17 mouse cellular contexts compared by ENCODE assay signal in genomic region chr1:136178741-136179140, GRCm38 (mm10). TPM values are rescaled to one million over a fixed set of nuclear protein-coding genes. Genes with fewer than 3 reads are reported as not detected.
DNase-seq lines count a peak whose midpoint lies in the region; TF ChIP-seq lines count a peak whose summit lies in the region.
"Had no signal": no experiment of that assay in that cellular context is flagged by ENCODE, and none has a peak within 500 bp of the region (broad histone marks: within the 10 kb centered on the region; RNA-seq: fewer than 3 reads in every experiment).

No protein-coding gene starts in this region.

- WGBS in lung, adult 2 months: 38% methylated on average over 6 of the region's 6 CpGs

- peaks cover 11% of the 10 kb centered on the region for H3K4me1 ChIP-seq in lung, adult 2 months (ENCODE audit: control insufficient read depth, insufficient read depth, low read length)

- no peak; the same call in 1 of the 2 replicates for TF ChIP-seq POLR2A in lung, adult 2 months (IDR thresholded peaks at IDR 0.05; ENCODE audit: borderline replicate concordance, extremely low read depth, low read depth, low read length)

- peak; percentile 72 to 82 for DNase-seq in lung, adult 18-20 months
- no peak for DNase-seq in lung, adult 2 months
- DNase-seq in liver: peak; percentile 78
- peak; percentile 54 for DNase-seq in lung, postnatal 14 days
- no peak for DNase-seq in cerebellum, adult 8-10 months
- no peak for DNase-seq in adrenal gland, postnatal 36 days
- no peak for DNase-seq in layer of hippocampus, adult 18-20 months (ENCODE audit: low spot score in 2 of 2)
- DNase-seq: adrenal gland, postnatal 14 days; gastrocnemius, adult 2 months; kidney, adult 2 months; kidney, postnatal 36 days; layer of hippocampus, postnatal 36 days had no signal

- H3K4me3 ChIP-seq in lung, adult 2 months (replicated peaks; ENCODE audit: extremely low read depth, low read depth, low read length): no peak overlapping the region
- H3K4me3 ChIP-seq: forebrain, embryonic 13.5 days; gastrocnemius, adult 2 months; neural tube, embryonic 15.5 days had no signal

- no peak for TF ChIP-seq CTCF in lung, adult 2 months (IDR thresholded peaks at IDR 0.05; ENCODE audit: insufficient read depth, low read length)

RNA-seq across cellular contexts. Expression of gene Mroh3, which starts 33.9 kb away (rescaled TPM):
- 0.14 TPM in 1 of 2 replicates, not detected in the other for polyA plus RNA-seq in lung, adult 2 months (2012; rRNA removed)
- total RNA-seq in adrenal gland, postnatal 36 days (2021): not detected
- total RNA-seq in layer of hippocampus, adult 18-20 months (2021): under 1 TPM; 0.41 to 0.54 TPM
- total RNA-seq: adrenal gland, postnatal 14 days; gastrocnemius, adult 2 months had no signal
- polyA plus RNA-seq: forebrain, embryonic 13.5 days; heart, embryonic 14.5 days; hindbrain, embryonic 16.5 days; midbrain, postnatal 0 days; neural tube, embryonic 15.5 days had no signal

RNA-seq across cellular contexts. Expression of gene Kif21b, which starts 47.6 kb away (rescaled TPM):
- 12.1 and 14.4 TPM in 2 replicates for polyA plus RNA-seq in lung, adult 2 months (2012; rRNA removed)
- 1 to 10 TPM; 2.4 TPM for total RNA-seq in adrenal gland, postnatal 36 days (2021)
- total RNA-seq in layer of hippocampus, adult 18-20 months (2021): 10 to 100 TPM; 31.7 to 31.9 TPM

RNA-seq across cellular contexts. Expression of gene Inava, which starts 55.3 kb away (rescaled TPM):
- polyA plus RNA-seq in lung, adult 2 months (2012; rRNA removed): 4.2 and 7.3 TPM in 2 replicates
- not detected for total RNA-seq in adrenal gland, postnatal 36 days (2021)
- 1 to 10 TPM; 2.7 to 3.0 TPM for total RNA-seq in layer of hippocampus, adult 18-20 months (2021)
- total RNA-seq: adrenal gland, postnatal 14 days; gastrocnemius, adult 2 months had no signal

Comparison
In these comparisons a context has a peak if more than half of its experiments do, and no peak if none do; other contexts are left out.
1. DNase-seq: peak in lung, adult 18-20 months (2 of 2), liver (single experiment) and lung, postnatal 14 days (single experiment); none in lung, adult 2 months (single experiment), cerebellum, adult 8-10 months (single experiment), adrenal gland, postnatal 36 days (0 of 2) and layer of hippocampus, adult 18-20 months (0 of 2).
2. RNA of gene Kif21b, which starts 47.6 kb away (total RNA-seq): 31.7 to 31.9 TPM in layer of hippocampus, adult 18-20 months; 2.4 TPM in adrenal gland, postnatal 36 days; every median in the first group is over 4 times any median in the second.